Mouse (Mus musculus): Measurements from ENCODE around the gene Ces1g. TPM values are rescaled to one million over a fixed set of nuclear protein-coding genes. Genes with fewer than 3 reads are reported as not detected.

Gene Ces1g
- polyA plus RNA-seq, 1 experiment from 2014 or later = 0.14 TPM

Other genes with a start within 250 kb of the Ces1g start
- gene Ces1c, start 206.0 kb downstream of the Ces1g start, polyA plus RNA-seq (2015; fragmentation: Nextera tagmentation; extraction: Ambion mirVana) = 0.46 and 0.65 TPM in 2 replicates
- 2.5 and 2.6 TPM in 2 replicates for gene Ces1d, start 139.5 kb downstream of the Ces1g start, polyA plus RNA-seq (2015; fragmentation: Nextera tagmentation; extraction: Ambion mirVana)
- 1.3 and 2.0 TPM in 2 replicates for gene Ces1e, start 107.7 kb downstream of the Ces1g start, polyA plus RNA-seq (2015; fragmentation: Nextera tagmentation; extraction: Ambion mirVana)
- 0.13 TPM in 1 of 2 replicates, not detected in the other for gene Ces1f, start 57.6 kb downstream of the Ces1g start, polyA plus RNA-seq (2015; fragmentation: Nextera tagmentation; extraction: Ambion mirVana)
- gene Ces1h, start 42.4 kb upstream of the Ces1g start, polyA plus RNA-seq (2015; fragmentation: Nextera tagmentation; extraction: Ambion mirVana) = not detected in 2 replicates
- 0.10 TPM in 1 of 2 replicates, not detected in the other for gene Ces5a, start 198.5 kb upstream of the Ces1g start, polyA plus RNA-seq (2015; fragmentation: Nextera tagmentation; extraction: Ambion mirVana)